Mouse (Mus musculus) ES-E14 (cell line): ENCODE results near the gene Pex7. TPM values are rescaled to one million over a fixed set of nuclear protein-coding genes. Genes with fewer than 3 reads are reported as not detected.

Source experiments
- DNase-seq: peaks from one replicate; pipeline ENCODE4 v3.0.0-alpha.2; 2013; ENCODE audit warnings: low read depth, low spot score
- H3K27ac ChIP-seq: 2 replicates; pipeline ENCODE4 v1.5.1; 2012; ENCODE audit warnings: low read depth, mild to moderate bottlenecking, low read length, moderate library complexity, mixed read lengths; ENCODE audit not compliant: poor library complexity, insufficient read depth, severe bottlenecking
- H3K36me3 ChIP-seq: 2 replicates; pipeline ENCODE4 v1.6.1; 2012; ENCODE audit warnings: mild to moderate bottlenecking, low read length, moderate library complexity, mixed read lengths; ENCODE audit not compliant: control insufficient read depth, poor library complexity, insufficient read depth, severe bottlenecking
- H3K4me1 ChIP-seq, 2 experiments: fragments of 150-350 bp in 1 of 2; sonication (generic) in 1 of 2; 2 replicates each; pipeline ENCODE4 v1.6.1; 2012; ENCODE audit warnings: low read length in 2 of 2, mild to moderate bottlenecking in 1 of 2, mixed read lengths in 1 of 2; ENCODE audit not compliant: control insufficient read depth in 2 of 2, insufficient read depth in 2 of 2, poor library complexity in 1 of 2
- H3K4me3 ChIP-seq, 2 experiments: fragments of 150-350 bp in 1 of 2; sonication (generic) in 1 of 2; 2 replicates each; pipeline ENCODE4 v1.5.1; 2012; ENCODE audit warnings: low read length in 2 of 2, low read depth in 1 of 2, mild to moderate bottlenecking in 1 of 2, mixed read lengths in 1 of 2; ENCODE audit not compliant: insufficient read depth in 1 of 2, poor library complexity in 1 of 2, severe bottlenecking in 1 of 2
- H3K9ac ChIP-seq: 2 replicates; pipeline ENCODE4 v1.6.1; 2012; ENCODE audit warnings: low read depth, mild to moderate bottlenecking, low read length, mixed read lengths; ENCODE audit not compliant: poor library complexity, insufficient read depth, severe bottlenecking
- H3K9me3 ChIP-seq: fragments of 150-350 bp; sonication (generic); 2 replicates; pipeline ENCODE4 v1.6.1; 2012; ENCODE audit warnings: low read depth, mild to moderate bottlenecking, low read length; ENCODE audit not compliant: control insufficient read depth, insufficient read depth
- CHD2 ChIP-seq: IDR thresholded peaks from 2 replicates; pipeline ENCODE4 v1.6.1; 2014; ENCODE audit warnings: mild to moderate bottlenecking, low read depth, low read length, inconsistent platforms
- HCFC1 ChIP-seq: IDR thresholded peaks from 2 replicates; pipeline ENCODE4 v1.6.1; 2012; ENCODE audit warnings: low read length, inconsistent platforms, borderline replicate concordance; ENCODE audit not compliant: insufficient read depth
- MAFK ChIP-seq: IDR thresholded peaks from 2 replicates; pipeline ENCODE4 v1.6.1; 2014; ENCODE audit warnings: mild to moderate bottlenecking, low read depth, low read length, inconsistent platforms; ENCODE audit not compliant: insufficient read depth
- ZC3H11A ChIP-seq: IDR thresholded peaks from 2 replicates; pipeline ENCODE4 v1.6.1; 2012; ENCODE audit warnings: low read depth, mild to moderate bottlenecking, inconsistent platforms, low read length, borderline replicate concordance
- ZNF384 ChIP-seq: IDR thresholded peaks from 2 replicates; pipeline ENCODE4 v1.6.1; 2012; ENCODE audit warnings: low read depth, low read length, inconsistent platforms
- in situ Hi-C, 2 experiments: fragments of 600-800 bp; cut with MboI; formaldehyde crosslinking; loops; one replicate each; pipeline ENCODE4 v1.15.1; 2025; ENCODE audit warnings: low sequenced_read_pairs in 2 of 2, inconsistent platforms in 1 of 2; ENCODE audit not compliant: unreplicated experiment in 2 of 2
- total RNA-seq: library from RNA; depleted of rRNA; stranded (reverse); fragments of 300-350 nt; gene quantifications from 2 replicates; pipeline ENCODE4 v1.2.3, GENCODE M21; 2012

Pex7 gene
- total RNA-seq, 1 experiment: 17.0 TPM

GRCm38 (mm10) chr10:19913806-19914205 lies 6.3 kb upstream of the Pex7 start:
- DNase-seq: no peak
- H3K36me3 ChIP-seq: no peaks in the 10 kb centered on the region
- no peaks in the 10 kb centered on the region for H3K9me3 ChIP-seq
- no peaks in the 10 kb centered on the region for H3K4me1 ChIP-seq
- no peak overlapping the region for H3K9ac ChIP-seq
- no peak for TF ChIP-seq CHD2
- TF ChIP-seq HCFC1: no peak
- no peak for TF ChIP-seq ZC3H11A
- TF ChIP-seq MAFK: no peak
- TF ChIP-seq ZNF384: no peak
- H3K27ac ChIP-seq: no peak overlapping the region
- H3K4me3 ChIP-seq: no peak overlapping the region
- in situ Hi-C loops: loop anchor here in 1 of 2 experiments (25.0 kb wide), 1 partner anchor 202 kb away; the partner anchor contains the start of gene Il20ra

GRCm38 (mm10) chr10:19911583-19911982 lies 4.1 kb upstream of the Pex7 start:
- Histone ChIP-seq H3K9me3 (no peaks in the 10 kb centered on the region), H3K4me3 (no peak overlapping the region), H3K27ac (no peak overlapping the region), H3K4me1 (no peaks in the 10 kb centered on the region; a peak in 1 of 4 replicates), H3K36me3 (no peaks in the 10 kb centered on the region), H3K9ac (no peak overlapping the region)
- in situ Hi-C loops: loop anchor here in 1 of 2 experiments (25.0 kb wide), 1 partner anchor 199 kb away; the partner anchor contains the start of gene Il20ra
- TF ChIP-seq CHD2 (no peak), HCFC1 (no peak), MAFK (no peak), ZNF384 (no peak), ZC3H11A (no peak)
- DNase-seq: no peak

DNA sequence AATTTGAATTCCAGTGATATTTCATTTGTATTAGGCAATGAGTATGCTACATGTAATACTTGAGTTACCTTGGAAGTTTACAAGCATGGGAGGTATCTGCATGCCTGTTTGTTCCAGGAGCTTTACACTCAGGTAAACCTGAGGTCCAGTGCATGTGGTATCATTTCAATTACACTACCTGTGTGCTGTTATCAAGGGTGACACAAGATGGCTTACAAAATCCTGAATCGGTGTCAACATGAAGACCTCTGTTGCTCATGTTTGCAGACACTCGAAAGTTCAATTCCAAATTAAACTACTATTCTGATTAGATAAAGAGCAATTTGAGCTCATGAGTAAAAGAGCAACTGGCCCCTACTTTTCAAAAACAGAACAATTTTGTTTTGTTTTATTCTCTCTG lies 3.0 kb upstream of the Pex7 start:
- H3K27ac ChIP-seq: no peak overlapping the region
- H3K4me1 ChIP-seq: no peaks in the 10 kb centered on the region; a peak in 1 of 4 replicates
- H3K9me3 ChIP-seq: no peaks in the 10 kb centered on the region
- H3K9ac ChIP-seq: no peak overlapping the region
- TF ChIP-seq MAFK: no peak
- no peak for TF ChIP-seq CHD2
- no peak for TF ChIP-seq ZNF384
- no peaks in the 10 kb centered on the region for H3K36me3 ChIP-seq
- in situ Hi-C loops: loop anchor here in 1 of 2 experiments (25.0 kb wide), 1 partner anchor 198 kb away; the partner anchor contains the start of gene Il20ra
- no peak for DNase-seq
- no peak overlapping the region for H3K4me3 ChIP-seq

GRCm38 (mm10) chr10:19908076-19908475 lies 587 bp upstream of the Pex7 start:
- in situ Hi-C loops: loop anchor here in 1 of 2 experiments (25.0 kb wide), 1 partner anchor 196 kb away; the partner anchor contains the start of gene Il20ra
- no peak overlapping the region for H3K9ac ChIP-seq
- no peak for DNase-seq
- H3K27ac ChIP-seq: no peak overlapping the region
- no peak overlapping the region for H3K4me3 ChIP-seq
- no peaks in the 10 kb centered on the region; a peak in 1 of 4 replicates for H3K4me1 ChIP-seq
- H3K36me3 ChIP-seq: no peaks in the 10 kb centered on the region
- TF ChIP-seq MAFK: no peak
- TF ChIP-seq ZC3H11A: no peak
- TF ChIP-seq CHD2: no peak
- no peak for TF ChIP-seq ZNF384
- no peak for TF ChIP-seq HCFC1
- no peaks in the 10 kb centered on the region for H3K9me3 ChIP-seq
